Mouse (Mus musculus) layer of hippocampus, postnatal 25 days (tissue): ENCODE measurements around the gene Armcx4. TPM values are rescaled to one million over a fixed set of nuclear protein-coding genes. Genes with fewer than 3 reads are reported as not detected.

Experiments
- DNase-seq, 2 experiments: peaks; one replicate each; pipeline ENCODE4 v3.0.0; 2022; ENCODE audit warnings: mixed read lengths in 2 of 2, low spot score in 1 of 2; ENCODE audit errors: extremely low spot score in 1 of 2
- total RNA-seq, 2 experiments: library from RNA; stranded (reverse); gene quantifications; 2 replicates each; pipeline ENCODE4 v1.2.3; 2021

Gene Armcx4
- total RNA-seq, 2 experiments from 2014 or later: 33.4 to 38.1 TPM

- DNase-seq: no peak
Measured at GRCm38 (mm10) chrX:134741862-134742261, 55.5 kb downstream of the Armcx4 start.

Other genes with a start within 250 kb of the Armcx4 start
- gene Taf7l, start 210.0 kb upstream of the Armcx4 start, total RNA-seq: under 1 TPM in 1 of 2 experiments, not detected in 1; 0.54 TPM
- 10 to 100 TPM; 19.8 to 21.3 TPM for gene Timm8a1, start 144.7 kb upstream of the Armcx4 start, total RNA-seq
- gene Btk, start 102.9 kb upstream of the Armcx4 start, total RNA-seq: under 1 TPM; 0.87 to 0.91 TPM
- 100 to 1,000 TPM; 125 to 148 TPM for gene Rpl36a, start 100.9 kb upstream of the Armcx4 start, total RNA-seq
- 1 to 10 TPM; 7.3 to 8.5 TPM for gene Gla, start 85.4 kb upstream of the Armcx4 start, total RNA-seq
- gene Hnrnph2, start 85.3 kb upstream of the Armcx4 start, total RNA-seq: 100 to 1,000 TPM; 155 to 158 TPM
- 10 to 100 TPM; 50.8 to 59.2 TPM for gene Armcx1, start 31.4 kb downstream of the Armcx4 start, total RNA-seq
- 1 to 10 TPM; 6.1 to 6.5 TPM for gene Armcx6, start 64.9 kb downstream of the Armcx4 start, total RNA-seq
- gene Armcx3, start 70.1 kb downstream of the Armcx4 start, total RNA-seq: 10 to 100 TPM; 78.1 to 85.7 TPM
- 10 to 100 TPM; 78.5 to 80.1 TPM for gene Armcx2, start 122.7 kb downstream of the Armcx4 start, total RNA-seq